Mouse (Mus musculus): ENCODE measurements around the gene Hist1h2ak.
A peak's percentile ranks its signal among the peaks of the same experiment; 100 is the strongest.
"Not testable (repeated sequence)": the region's sequence is repeated elsewhere in the genome, so short reads cannot be mapped to it uniquely, and the experiment has no call there.

Hist1h2ak gene

GRCm38 (mm10) chr13:21755707-21756106 is 2.1 kb upstream of the Hist1h2ak start:
- DNase-seq (ENCODE audit: low spot score) = no peak

DNA sequence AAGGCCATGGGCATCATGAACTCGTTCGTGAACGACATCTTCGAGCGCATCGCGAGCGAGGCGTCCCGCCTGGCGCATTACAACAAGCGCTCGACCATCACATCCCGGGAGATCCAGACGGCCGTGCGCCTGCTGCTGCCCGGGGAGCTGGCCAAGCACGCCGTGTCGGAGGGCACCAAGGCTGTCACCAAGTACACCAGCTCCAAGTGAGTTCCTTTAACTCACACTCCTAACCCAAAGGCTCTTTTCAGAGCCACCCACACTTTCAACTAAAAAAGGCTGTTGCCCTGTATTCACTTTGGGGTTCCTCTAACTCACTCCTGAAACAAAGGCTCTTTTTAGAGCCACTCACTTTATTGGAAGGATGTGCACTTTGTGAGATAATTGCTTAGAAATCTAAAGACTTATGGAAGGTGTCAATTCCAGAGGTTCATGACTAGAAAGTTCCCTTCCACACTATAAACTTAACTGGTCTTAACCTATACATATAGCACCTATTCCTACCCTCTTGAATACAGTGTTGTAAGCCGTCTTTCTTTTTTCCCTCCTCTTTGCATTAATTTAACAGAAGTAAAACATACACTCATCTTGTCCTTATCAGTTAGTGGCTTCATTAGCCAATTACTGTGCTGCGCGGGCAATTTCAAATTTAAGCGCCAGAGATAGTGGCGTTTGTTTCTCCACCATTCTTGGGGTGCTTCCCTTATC is 821 bp upstream of the Hist1h2ak start:
- DNase-seq (ENCODE audit: low spot score) = not testable (repeated sequence)

DNA sequence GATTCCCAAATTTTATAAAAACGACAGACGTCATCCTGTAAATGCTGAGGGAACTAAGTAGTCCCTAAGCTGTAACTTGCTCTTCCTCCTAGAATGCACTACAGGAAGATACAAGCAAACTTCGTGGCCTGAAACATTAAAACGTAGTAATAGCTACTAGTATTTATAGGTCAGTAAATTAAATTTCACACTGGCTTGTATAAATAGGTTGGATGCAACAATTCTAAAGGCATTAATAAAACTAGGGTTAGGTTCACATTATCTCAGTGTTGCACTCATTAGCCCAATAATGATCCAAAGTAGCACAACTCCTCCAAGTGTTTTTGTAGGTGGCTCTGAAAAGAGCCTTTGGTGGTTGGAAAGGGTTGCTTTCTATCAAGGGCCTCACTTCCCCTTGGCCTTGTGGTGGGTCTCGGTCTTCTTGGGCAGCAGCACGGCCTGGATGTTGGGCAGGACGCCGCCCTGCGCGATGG is 540 bp downstream of the Hist1h2ak start:
- DNase-seq (ENCODE audit: low spot score) = no peak

GRCm38 (mm10) chr13:21752356-21752755 is 1.3 kb downstream of the Hist1h2ak start:
- no peak for DNase-seq (ENCODE audit: low spot score)

DNA sequence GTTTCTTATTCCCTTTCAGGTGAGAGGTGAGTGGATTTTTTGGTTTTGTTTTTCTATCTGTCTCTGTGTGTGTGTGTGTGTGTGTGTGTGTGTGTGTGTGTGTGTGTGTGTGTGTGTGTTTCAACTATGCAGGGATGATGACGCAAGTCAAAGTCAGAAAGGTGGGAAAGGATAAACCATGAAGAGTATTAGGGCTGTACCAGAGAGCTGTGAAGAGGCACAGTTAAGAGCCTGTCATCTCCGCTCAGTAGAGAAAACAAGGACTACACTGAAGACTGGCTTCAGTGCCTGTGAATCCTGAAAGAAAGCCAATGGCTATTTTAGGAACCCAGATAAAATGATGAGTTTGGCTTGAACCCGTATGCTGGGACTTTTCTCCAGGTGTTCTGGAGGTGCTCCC is 1.8 kb downstream of the Hist1h2ak start:
- DNase-seq (ENCODE audit: low spot score) = no peak

DNA sequence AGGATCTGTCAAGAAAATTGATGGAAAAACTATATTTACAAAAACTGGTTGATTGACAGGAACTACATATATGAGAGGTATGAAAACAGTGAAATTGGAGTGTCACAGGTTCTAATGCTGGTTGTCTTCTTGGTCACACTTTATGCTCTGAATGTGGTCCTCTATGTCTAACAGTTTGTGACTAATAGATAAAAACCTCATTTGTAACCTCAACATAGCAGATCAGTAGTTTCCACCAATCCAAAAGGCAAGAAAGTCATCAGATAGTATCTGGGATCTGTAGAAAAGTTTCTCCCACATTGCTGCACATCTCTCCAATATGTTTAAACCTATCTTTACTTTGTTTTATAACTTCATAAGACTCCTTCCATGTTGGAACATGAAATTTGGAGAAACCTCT is 2.2 kb downstream of the Hist1h2ak start:
- DNase-seq (ENCODE audit: low spot score) = no peak

- DNase-seq (ENCODE audit: low spot score) = peak; percentile 91
These were observed 3.2 kb downstream of the Hist1h2ak start, which contains the start of gene Hist1h4k for GRCm38 (mm10) chr13:21750159-21751017. TSS of gene Hist1h4k (minus strand) at chr13:21750505.

- DNase-seq (ENCODE audit: low spot score) = no peak
These were observed 4.1 kb downstream of the Hist1h2ak start for GRCm38 (mm10) chr13:21749387-21750158.

- DNase-seq (ENCODE audit: low spot score) = no peak
These were observed 8.6 kb downstream of the Hist1h2ak start for GRCm38 (mm10) chr13:21745006-21745405.

GRCm38 (mm10) chr13:21734906-21735767 is 18.5 kb downstream of the Hist1h2ak start, which contains the start of gene Hist1h4j:
TSS of gene Hist1h4j (plus strand) at chr13:21735064.
- peak; percentile 60 for DNase-seq (ENCODE audit: low spot score)

DNA sequence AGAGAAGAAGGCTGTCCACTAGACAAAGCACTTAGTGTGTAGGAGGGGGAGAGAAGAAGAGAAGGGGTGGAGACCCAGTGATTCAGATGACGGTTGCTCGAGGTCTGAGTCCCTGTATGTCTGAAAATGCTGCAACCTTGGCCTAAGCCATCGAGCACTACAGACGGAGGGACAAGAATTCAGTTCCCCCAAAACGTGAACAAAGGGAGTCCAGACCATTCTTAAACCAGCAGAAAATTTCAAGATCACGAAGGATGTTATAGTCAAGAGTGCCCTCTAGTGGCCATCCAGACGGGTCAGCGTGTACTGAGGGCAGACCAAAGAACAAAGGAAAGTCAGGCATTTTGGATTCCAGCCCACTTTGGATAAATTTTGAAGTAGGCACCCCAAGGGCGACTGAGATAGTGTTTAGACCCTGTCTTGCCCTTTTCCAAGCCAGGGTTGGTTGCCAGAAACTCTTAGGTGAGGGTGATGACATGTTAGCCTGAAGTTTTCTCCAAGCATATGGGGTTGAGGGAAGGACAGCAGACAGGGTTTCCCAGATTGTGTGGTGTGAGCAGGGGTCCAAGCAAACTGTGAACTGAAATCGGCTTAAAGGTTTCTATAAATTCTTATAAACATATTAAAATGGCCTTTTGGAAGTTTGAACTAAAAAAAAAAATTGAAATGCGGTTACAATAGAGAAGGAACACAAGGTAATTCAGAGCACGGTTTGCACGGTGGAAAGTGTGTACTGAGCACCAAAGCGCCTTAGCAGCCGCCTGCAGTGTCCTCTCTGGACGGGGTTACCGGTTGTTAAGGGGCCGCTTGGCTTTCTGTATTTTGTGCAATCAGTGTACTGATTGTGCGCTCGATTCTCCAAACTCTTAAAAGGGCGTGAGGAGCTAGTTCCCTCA is 19.4 kb downstream of the Hist1h2ak start:
- no peak for DNase-seq (ENCODE audit: low spot score)

DNA sequence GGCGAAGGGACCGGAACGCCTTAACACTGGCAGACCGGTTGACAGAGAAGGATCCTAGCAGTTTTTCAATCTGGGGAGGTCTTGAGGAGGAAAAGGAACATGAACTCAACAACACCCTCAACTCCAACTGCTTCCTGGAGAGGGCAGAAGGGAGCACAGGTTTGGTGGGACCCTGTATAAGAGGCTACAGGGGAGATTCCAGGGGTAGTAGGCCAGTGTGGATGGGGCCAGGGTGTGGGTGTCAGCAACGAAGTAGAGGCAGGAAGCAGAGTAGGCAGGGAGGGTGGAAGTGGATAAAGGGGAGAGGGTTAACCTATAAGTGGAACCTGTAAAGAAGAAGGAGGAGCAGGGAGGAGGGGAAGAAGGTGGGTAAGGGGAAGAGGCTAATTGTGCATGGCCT is 20.2 kb downstream of the Hist1h2ak start:
- DNase-seq (ENCODE audit: low spot score) = no peak

DNA sequence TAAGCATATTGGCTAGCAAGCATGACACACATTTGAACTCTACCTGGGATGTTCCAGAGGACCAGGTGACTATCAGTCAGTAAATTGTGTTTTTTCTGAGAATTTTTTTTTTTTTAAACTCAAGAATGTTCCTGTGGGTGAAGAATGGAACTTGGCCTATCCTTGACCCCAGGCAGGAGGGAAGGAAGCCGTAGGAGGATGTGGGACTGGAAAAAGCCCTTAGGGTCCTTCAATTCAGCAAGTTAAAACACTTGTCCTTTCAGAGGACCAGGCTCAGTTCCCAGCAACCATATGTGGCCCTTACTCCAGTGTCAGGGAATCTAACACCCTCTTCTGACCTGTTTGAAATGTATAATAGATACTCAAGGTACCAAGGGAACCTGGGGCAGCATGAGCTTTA is 24.1 kb downstream of the Hist1h2ak start:
- no peak for DNase-seq (ENCODE audit: low spot score)

DNA sequence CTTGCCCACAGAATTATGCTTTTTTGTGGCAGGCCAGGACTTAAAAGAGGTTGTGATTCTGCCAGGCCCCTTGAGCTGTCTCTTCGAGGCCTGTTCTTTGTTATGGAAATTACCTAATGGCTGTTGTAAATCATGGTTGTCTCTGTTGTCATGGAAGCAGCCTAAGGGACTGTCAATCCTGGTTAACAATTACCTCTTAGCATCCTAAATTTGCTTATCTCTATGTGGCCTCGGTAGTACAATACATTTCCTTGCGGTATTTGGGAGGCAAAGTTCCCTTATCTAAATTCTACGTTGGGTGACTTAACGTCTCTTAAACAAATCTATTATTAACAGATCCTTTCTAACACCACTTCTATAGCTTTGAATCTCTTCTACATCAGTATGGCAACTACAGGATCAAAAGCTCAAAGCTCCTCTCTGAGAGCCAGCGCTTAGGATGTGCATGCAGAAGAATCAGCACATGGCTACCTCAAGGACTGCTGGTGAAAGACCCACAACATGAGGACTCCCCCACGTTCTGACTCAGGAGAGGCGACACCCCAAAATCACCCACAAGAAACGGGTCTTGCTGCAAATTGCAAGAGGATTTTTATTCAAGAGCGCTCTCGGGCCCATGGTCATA is 25.6 kb downstream of the Hist1h2ak start:
- DNase-seq (ENCODE audit: low spot score) = no peak

GRCm38 (mm10) chr13:21722993-21723836 is 30.4 kb downstream of the Hist1h2ak start:
- DNase-seq (ENCODE audit: low spot score) = no peak

DNA sequence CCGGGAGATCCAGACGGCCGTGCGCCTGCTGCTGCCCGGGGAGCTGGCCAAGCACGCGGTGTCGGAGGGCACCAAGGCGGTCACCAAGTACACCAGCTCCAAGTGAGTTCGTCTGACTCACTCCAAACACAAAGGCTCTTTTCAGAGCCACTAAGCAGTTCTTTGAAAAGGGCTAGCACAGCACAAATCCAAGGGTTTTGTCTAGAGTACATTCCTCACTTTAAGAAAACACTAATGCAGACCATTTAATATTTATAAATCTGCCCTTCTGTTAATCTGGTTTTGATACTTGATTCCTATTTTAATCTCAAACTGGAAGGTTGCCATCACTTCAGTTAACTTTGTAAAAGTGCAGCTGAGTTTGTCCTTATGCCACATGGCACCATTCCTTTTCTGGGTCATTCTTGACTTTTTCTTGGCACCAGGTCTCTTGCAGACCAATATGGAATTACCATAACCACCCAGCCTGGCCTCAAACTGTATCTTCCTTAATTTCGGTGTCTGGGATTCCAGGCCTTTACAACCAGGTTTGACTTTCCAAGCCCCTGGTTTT is 31.2 kb downstream of the Hist1h2ak start:
- DNase-seq (ENCODE audit: low spot score) = no peak

DNA sequence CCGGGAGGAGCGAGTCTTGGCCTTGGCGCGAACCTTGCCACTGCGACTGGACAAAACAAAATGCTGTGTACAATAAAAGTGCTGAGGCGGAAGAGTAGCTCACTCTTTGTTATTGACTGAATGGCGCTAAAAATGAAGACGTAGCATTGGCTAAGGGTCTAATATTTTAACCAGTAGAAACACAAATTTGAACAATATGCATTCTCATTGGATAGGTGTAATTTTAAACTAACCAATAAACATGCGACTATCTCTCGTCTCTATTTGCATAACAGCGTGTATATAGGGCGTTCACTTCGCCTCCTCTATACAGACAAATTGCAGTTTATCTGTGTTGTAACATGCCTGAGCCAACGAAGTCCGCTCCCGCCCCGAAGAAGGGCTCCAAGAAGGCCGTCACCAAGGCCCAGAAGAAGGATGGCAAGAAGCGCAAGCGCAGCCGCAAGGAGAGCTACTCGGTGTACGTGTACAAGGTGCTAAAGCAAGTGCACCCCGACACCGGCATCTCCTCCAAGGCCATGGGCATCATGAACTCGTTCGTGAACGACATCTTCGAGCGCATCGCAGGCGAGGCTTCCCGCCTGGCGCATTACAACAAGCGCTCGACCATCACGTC is 31.8 kb downstream of the Hist1h2ak start, which contains the start of gene Hist1h2bm:
TSS of gene Hist1h2bm (plus strand) at position 288 of the 616 bp plus-strand sequence.
- DNase-seq (ENCODE audit: low spot score) = not testable (repeated sequence)

All from ovary, postnatal 10 days (tissue).